Mouse (Mus musculus) neural tube, embryonic 13.5 days (tissue): ENCODE data around the gene Cyb5r2. TPM values are rescaled to one million over a fixed set of nuclear protein-coding genes. Genes with fewer than 3 reads are reported as not detected.

Source experiments
- ATAC-seq: fragments of 200-750 bp; cut with Nextera tagmentation; 2 replicates; pipeline ENCODE4 v1.8.0; 2017; ENCODE audit warnings: low read depth, mild to moderate bottlenecking, moderate TSS enrichment, moderate library complexity
- H3K27ac ChIP-seq: fragments of 300-500 bp; sonication (generic); replicated peaks from 2 replicates; pipeline ENCODE4 v1.5.1; 2015; ENCODE audit warnings: moderate library complexity, mild to moderate bottlenecking, inconsistent platforms
- H3K27me3 ChIP-seq: fragments of 300-500 bp; sonication (generic); 2 replicates; pipeline ENCODE4 v1.6.1; 2015; ENCODE audit warnings: mild to moderate bottlenecking, inconsistent platforms
- H3K36me3 ChIP-seq: fragments of 300-500 bp; sonication (generic); 2 replicates; pipeline ENCODE4 v1.6.1; 2015; ENCODE audit warnings: mild to moderate bottlenecking, inconsistent platforms
- H3K4me1 ChIP-seq: fragments of 300-500 bp; sonication (generic); replicated peaks from 2 replicates; pipeline ENCODE4 v1.6.1; 2015; ENCODE audit warnings: inconsistent platforms
- H3K4me2 ChIP-seq: fragments of 300-500 bp; sonication (generic); 2 replicates; pipeline ENCODE4 v1.6.1; 2015; ENCODE audit warnings: inconsistent platforms, mild to moderate bottlenecking, moderate library complexity
- H3K4me3 ChIP-seq: fragments of 300-500 bp; sonication (generic); 2 replicates; pipeline ENCODE4 v1.5.1; 2015; ENCODE audit warnings: mild to moderate bottlenecking, inconsistent platforms
- H3K9ac ChIP-seq: fragments of 300-500 bp; sonication (generic); 2 replicates; pipeline ENCODE4 v1.6.1; 2015; ENCODE audit warnings: moderate library complexity, mild to moderate bottlenecking, inconsistent platforms
- H3K9me3 ChIP-seq: fragments of 300-500 bp; sonication (generic); 2 replicates; pipeline ENCODE4 v1.6.1; 2016; ENCODE audit warnings: inconsistent platforms
- WGBS: fragments of 180-500 bp; shearing (Covaris S2); methylation state at CpG from one replicate; pipeline ENCODE4 v1.1.7; 2015; 5-methylcytosine and 5-hydroxymethylcytosine counted together
- polyA plus RNA-seq: library from polyadenylated mRNA; unstranded; fragments of >200 nt; fragmentation: Nextera tagmentation; extraction: Ambion mirVana; gene quantifications from 2 replicates; pipeline ENCODE4 v1.2.1, GENCODE M21; 2015

The Cyb5r2 gene
- polyA plus RNA-seq, 1 experiment from 2014 or later, result 0.07 TPM

GRCm38 (mm10) chr7:107714067-107714466 is 43.8 kb downstream of the Cyb5r2 start:
- Histone ChIP-seq H3K36me3 (no peaks in the 10 kb centered on the region), H3K4me2 (no peak overlapping the region), H3K4me3 (no peak overlapping the region), H3K27me3 (no peaks in the 10 kb centered on the region), H3K27ac (no peak overlapping the region), H3K9me3 (no peaks in the 10 kb centered on the region), H3K9ac (no peak overlapping the region), H3K4me1 (no peaks in the 10 kb centered on the region)
- WGBS, result 85% methylated on average over 5 of the region's 5 CpGs
- no peak for ATAC-seq

- Histone ChIP-seq H3K9me3 (no peaks in the 10 kb centered on the region), H3K27me3 (peaks cover 2% of the 10 kb centered on the region; the same call in 1 of the 2 replicates), H3K4me3 (no peak overlapping the region), H3K27ac (no peak overlapping the region), H3K4me2 (no peak overlapping the region), H3K36me3 (no peaks in the 10 kb centered on the region), H3K4me1 (no peaks in the 10 kb centered on the region), H3K9ac (no peak overlapping the region)
- no peak for ATAC-seq
- WGBS, result 70% methylated on average over 6 of the region's 6 CpGs
These were observed 45.1 kb downstream of the Cyb5r2 start for GRCm38 (mm10) chr7:107712743-107713142.

GRCm38 (mm10) chr7:107708491-107709112 is 49.2 kb downstream of the Cyb5r2 start:
- Histone ChIP-seq H3K4me3 (peak overlapping the region; percentile 24; the same call in 1 of the 2 replicates), H3K4me1 (no peaks in the 10 kb centered on the region; the same call in 1 of the 2 replicates), H3K4me2 (peak overlapping the region; percentile 48), H3K27ac (0 out of 2 replicates have a peak overlapping the region, but pooled peaks have one; percentile 23), H3K36me3 (no peaks in the 10 kb centered on the region), H3K9me3 (no peaks in the 10 kb centered on the region), H3K27me3 (peaks cover 20% of the 10 kb centered on the region; the same call in 1 of the 2 replicates), H3K9ac (peak overlapping the region; percentile 27; the same call in 1 of the 2 replicates)
- WGBS, result 2% methylated on average over 10 of the region's 10 CpGs
- ATAC-seq, result peak; percentile 93

GRCm38 (mm10) chr7:107707650-107708049 is 50.2 kb downstream of the Cyb5r2 start:
- H3K27me3 ChIP-seq, result peaks cover 29% of the 10 kb centered on the region
- no peak overlapping the region for H3K9ac ChIP-seq
- no peak overlapping the region for H3K4me2 ChIP-seq
- no peaks in the 10 kb centered on the region; the same call in 1 of the 2 replicates for H3K4me1 ChIP-seq
- 79% methylated on average over 9 of the region's 9 CpGs for WGBS
- no peaks in the 10 kb centered on the region for H3K9me3 ChIP-seq
- no peaks in the 10 kb centered on the region for H3K36me3 ChIP-seq
- no peak for ATAC-seq
- H3K4me3 ChIP-seq, result no peak overlapping the region
- H3K27ac ChIP-seq, result no peak overlapping the region

GRCm38 (mm10) chr7:107705941-107706340 is 51.9 kb downstream of the Cyb5r2 start:
- ATAC-seq, result no peak
- no peak overlapping the region for H3K9ac ChIP-seq
- H3K9me3 ChIP-seq, result no peaks in the 10 kb centered on the region
- H3K4me2 ChIP-seq, result no peak overlapping the region
- H3K4me1 ChIP-seq, result no peaks in the 10 kb centered on the region; the same call in 1 of the 2 replicates
- no peak overlapping the region for H3K4me3 ChIP-seq
- 79% methylated on average over 5 of the region's 5 CpGs for WGBS
- H3K27ac ChIP-seq, result no peak overlapping the region
- H3K27me3 ChIP-seq, result peaks cover 45% of the 10 kb centered on the region
- no peaks in the 10 kb centered on the region for H3K36me3 ChIP-seq

GRCm38 (mm10) chr7:107702461-107703380 is 55.1 kb downstream of the Cyb5r2 start:
- 61% methylated on average over 13 of the region's 13 CpGs for WGBS
- no peak for ATAC-seq
- Histone ChIP-seq H3K4me2 (no peak overlapping the region), H3K9ac (no peak overlapping the region), H3K27me3 (peaks cover 73% of the 10 kb centered on the region), H3K4me1 (no peaks in the 10 kb centered on the region; the same call in 1 of the 2 replicates), H3K4me3 (no peak overlapping the region), H3K9me3 (no peaks in the 10 kb centered on the region), H3K27ac (no peak overlapping the region), H3K36me3 (no peaks in the 10 kb centered on the region)

- Histone ChIP-seq H3K4me1 (no peaks in the 10 kb centered on the region), H3K9ac (no peak overlapping the region), H3K27ac (no peak overlapping the region), H3K27me3 (peaks cover 91% of the 10 kb centered on the region), H3K4me2 (no peak overlapping the region), H3K36me3 (no peaks in the 10 kb centered on the region), H3K4me3 (no peak overlapping the region), H3K9me3 (no peaks in the 10 kb centered on the region)
- 81% methylated on average over 5 of the region's 5 CpGs for WGBS
- no peak for ATAC-seq
These were observed 57.2 kb downstream of the Cyb5r2 start for GRCm38 (mm10) chr7:107700646-107701045.

GRCm38 (mm10) chr7:107699926-107700325 is 57.9 kb downstream of the Cyb5r2 start:
- Histone ChIP-seq H3K4me3 (no peak overlapping the region), H3K27me3 (peaks cover 94% of the 10 kb centered on the region)

More at GRCm38 (mm10) chr7:107699926-107700325, 57.9 kb downstream of the Cyb5r2 start:
- Histone ChIP-seq H3K9ac (no peak overlapping the region), H3K4me1 (no peaks in the 10 kb centered on the region), H3K9me3 (no peaks in the 10 kb centered on the region), H3K27ac (no peak overlapping the region), H3K4me2 (no peak overlapping the region), H3K36me3 (no peaks in the 10 kb centered on the region)
- 81% methylated on average over 1 of the region's 1 CpGs for WGBS
- no peak for ATAC-seq

Other genes with a start within 250 kb of the Cyb5r2 start
- 4.4 and 5.7 TPM in 2 replicates for gene Olfml1, start 190.6 kb downstream of the Cyb5r2 start, polyA plus RNA-seq
- 1.7 and 2.4 TPM in 2 replicates for gene Ppfibp2, start 162.8 kb downstream of the Cyb5r2 start, polyA plus RNA-seq
- not detected in 2 replicates for gene 5330417H12Rik, start 132.9 kb downstream of the Cyb5r2 start, polyA plus RNA-seq
- not detected in 2 replicates for gene Ovch2, start 43.2 kb upstream of the Cyb5r2 start, polyA plus RNA-seq
- gene Olfr467, start 54.2 kb upstream of the Cyb5r2 start, polyA plus RNA-seq, result not detected in 2 replicates
- gene Olfr469, start 67.5 kb upstream of the Cyb5r2 start, polyA plus RNA-seq, result not detected in 2 replicates
- gene Olfr470, start 89.5 kb upstream of the Cyb5r2 start, polyA plus RNA-seq, result not detected in 2 replicates
- gene Olfr472, start 139.9 kb upstream of the Cyb5r2 start, polyA plus RNA-seq, result not detected in 2 replicates
- not detected in 2 replicates for gene Olfr473, start 172.4 kb upstream of the Cyb5r2 start, polyA plus RNA-seq
- not detected in 2 replicates for gene Olfr474, start 196.6 kb upstream of the Cyb5r2 start, polyA plus RNA-seq
- gene Olfr476, start 206.8 kb upstream of the Cyb5r2 start, polyA plus RNA-seq, result not detected in 2 replicates
- not detected in 2 replicates for gene Olfr477, start 228.7 kb upstream of the Cyb5r2 start, polyA plus RNA-seq